Mouse (Mus musculus): ENCODE data around the gene Prkab1. TPM values are rescaled to one million over a fixed set of nuclear protein-coding genes. Genes with fewer than 3 reads are reported as not detected.
A peak's percentile ranks its signal among the peaks of the same experiment; 100 is the strongest.

Prkab1 gene
- polyA plus RNA-seq, 1 experiment, result 89.2 TPM

- WGBS, result 50% methylated on average over 8 of the region's 8 CpGs
- no peaks in the 10 kb centered on the region for H3K27me3 ChIP-seq (replicated peaks; ENCODE audit: control insufficient read depth, insufficient read depth, low read length)
- peaks cover 3% of the 10 kb centered on the region; the same call in 1 of the 2 replicates for H3K4me1 ChIP-seq (ENCODE audit: control insufficient read depth, insufficient read depth, low read length)
- H3K4me3 ChIP-seq (ENCODE audit: insufficient read depth, low read depth, low read length), result no peak overlapping the region
- H3K27ac ChIP-seq (ENCODE audit: insufficient read depth, low read depth, low read length), result no peak overlapping the region
- no peak for TF ChIP-seq POLR2A (IDR thresholded peaks at IDR 0.05; ENCODE audit: low read depth, low read length)
- TF ChIP-seq CTCF (conservative IDR thresholded peaks at IDR 0.05; ENCODE audit: insufficient read depth, insufficient read length, low read depth, low read length), result no peak
- peaks cover 11% of the 10 kb centered on the region for H3K36me3 ChIP-seq (ENCODE audit: control insufficient read depth, insufficient read depth, low read length)
- DNase-seq, result no peak
Observed at GRCm38 (mm10) chr5:116013821-116014220, 10.5 kb downstream of the Prkab1 start.

- Histone ChIP-seq H3K27ac (ENCODE audit: insufficient read depth, low read depth, low read length) (no peak overlapping the region), H3K4me1 (ENCODE audit: control insufficient read depth, insufficient read depth, low read length) (peaks cover 3% of the 10 kb centered on the region; the same call in 1 of the 2 replicates), H3K36me3 (ENCODE audit: control insufficient read depth, insufficient read depth, low read length) (peaks cover 8% of the 10 kb centered on the region), H3K27me3 (replicated peaks; ENCODE audit: control insufficient read depth, insufficient read depth, low read length) (no peaks in the 10 kb centered on the region), H3K4me3 (ENCODE audit: insufficient read depth, low read depth, low read length) (no peak overlapping the region)
- TF ChIP-seq POLR2A (IDR thresholded peaks at IDR 0.05; ENCODE audit: low read depth, low read length) (no peak), CTCF (conservative IDR thresholded peaks at IDR 0.05; ENCODE audit: insufficient read depth, insufficient read length, low read depth, low read length) (no peak)
- DNase-seq, result no peak
- WGBS, result 93% methylated on average over 7 of the region's 7 CpGs
Observed at GRCm38 (mm10) chr5:116012503-116012902, 11.8 kb downstream of the Prkab1 start.

- H3K4me1 ChIP-seq (ENCODE audit: control insufficient read depth, insufficient read depth, low read length), result peaks cover 3% of the 10 kb centered on the region; the same call in 1 of the 2 replicates
- 95% methylated on average over 7 of the region's 7 CpGs for WGBS
- no peak for DNase-seq
- H3K36me3 ChIP-seq (ENCODE audit: control insufficient read depth, insufficient read depth, low read length), result peaks cover 7% of the 10 kb centered on the region
- H3K4me3 ChIP-seq (ENCODE audit: insufficient read depth, low read depth, low read length), result no peak overlapping the region
- H3K27me3 ChIP-seq (replicated peaks; ENCODE audit: control insufficient read depth, insufficient read depth, low read length), result no peaks in the 10 kb centered on the region
- TF ChIP-seq POLR2A (IDR thresholded peaks at IDR 0.05; ENCODE audit: low read depth, low read length) (no peak), CTCF (conservative IDR thresholded peaks at IDR 0.05; ENCODE audit: insufficient read depth, insufficient read length, low read depth, low read length) (no peak)
- no peak overlapping the region for H3K27ac ChIP-seq (ENCODE audit: insufficient read depth, low read depth, low read length)
Observed at GRCm38 (mm10) chr5:116011700-116012099, 12.6 kb downstream of the Prkab1 start.

- peak; percentile 32 for DNase-seq
- WGBS, result 32% methylated on average over 2 of the region's 2 CpGs
- Histone ChIP-seq H3K4me1 (ENCODE audit: control insufficient read depth, insufficient read depth, low read length) (peaks cover 3% of the 10 kb centered on the region; the same call in 1 of the 2 replicates), H3K27ac (ENCODE audit: insufficient read depth, low read depth, low read length) (peak overlapping the region; percentile 24; the same call in 1 of the 2 replicates), H3K27me3 (replicated peaks; ENCODE audit: control insufficient read depth, insufficient read depth, low read length) (no peaks in the 10 kb centered on the region), H3K36me3 (ENCODE audit: control insufficient read depth, insufficient read depth, low read length) (peaks cover 7% of the 10 kb centered on the region), H3K4me3 (ENCODE audit: insufficient read depth, low read depth, low read length) (no peak overlapping the region)
- no peak for TF ChIP-seq POLR2A (IDR thresholded peaks at IDR 0.05; ENCODE audit: low read depth, low read length)
- no peak for TF ChIP-seq CTCF (conservative IDR thresholded peaks at IDR 0.05; ENCODE audit: insufficient read depth, insufficient read length, low read depth, low read length)
Observed at GRCm38 (mm10) chr5:116009884-116010627, 14.3 kb downstream of the Prkab1 start.

- peak; percentile 43 for DNase-seq
- Histone ChIP-seq H3K36me3 (ENCODE audit: control insufficient read depth, insufficient read depth, low read length) (peaks cover 6% of the 10 kb centered on the region), H3K27me3 (replicated peaks; ENCODE audit: control insufficient read depth, insufficient read depth, low read length) (no peaks in the 10 kb centered on the region), H3K4me3 (ENCODE audit: insufficient read depth, low read depth, low read length) (no peak overlapping the region), H3K4me1 (ENCODE audit: control insufficient read depth, insufficient read depth, low read length) (peaks cover 3% of the 10 kb centered on the region; the same call in 1 of the 2 replicates), H3K27ac (ENCODE audit: insufficient read depth, low read depth, low read length) (peak overlapping the region; percentile 27)
- 52% methylated on average over 15 of the region's 15 CpGs for WGBS
- no peak for TF ChIP-seq POLR2A (IDR thresholded peaks at IDR 0.05; ENCODE audit: low read depth, low read length)
- no peak for TF ChIP-seq CTCF (conservative IDR thresholded peaks at IDR 0.05; ENCODE audit: insufficient read depth, insufficient read length, low read depth, low read length)
Observed at GRCm38 (mm10) chr5:116009091-116009851, 15.0 kb downstream of the Prkab1 start.

GRCm38 (mm10) chr5:116007723-116008122, 16.6 kb downstream of the Prkab1 start:
- TF ChIP-seq CTCF (conservative IDR thresholded peaks at IDR 0.05; ENCODE audit: insufficient read depth, insufficient read length, low read depth, low read length), result no peak
- TF ChIP-seq POLR2A (IDR thresholded peaks at IDR 0.05; ENCODE audit: low read depth, low read length), result no peak
- 81% methylated on average over 13 of the region's 13 CpGs for WGBS
- Histone ChIP-seq H3K4me3 (ENCODE audit: insufficient read depth, low read depth, low read length) (no peak overlapping the region), H3K4me1 (ENCODE audit: control insufficient read depth, insufficient read depth, low read length) (peaks cover 3% of the 10 kb centered on the region; the same call in 1 of the 2 replicates), H3K27ac (ENCODE audit: insufficient read depth, low read depth, low read length) (peak overlapping the region; percentile 24; the same call in 1 of the 2 replicates), H3K27me3 (replicated peaks; ENCODE audit: control insufficient read depth, insufficient read depth, low read length) (no peaks in the 10 kb centered on the region), H3K36me3 (ENCODE audit: control insufficient read depth, insufficient read depth, low read length) (no peaks in the 10 kb centered on the region)
- peak; percentile 43 for DNase-seq

Data from kidney, adult 2 months (tissue).